Mouse (Mus musculus) CH12.LX (cell line): ENCODE data around the gene Casz1.

Source experiments
- CHD2 ChIP-seq: IDR thresholded peaks from 2 replicates; pipeline ENCODE4 v1.6.1; 2011; ENCODE audit warnings: low read length, improper control_type of control experiment
- CTCF ChIP-seq, 2 experiments: IDR thresholded peaks in 1 of 2; conservative IDR thresholded peaks in 1 of 2; 2 replicates each; pipeline ENCODE4 v1.5.1; 2011 to 2012; ENCODE audit warnings: low read depth in 2 of 2, low read length in 2 of 2, improper control_type of control experiment in 1 of 2, inconsistent platforms in 1 of 2, mild to moderate bottlenecking in 1 of 2, moderate library complexity in 1 of 2
- EP300 ChIP-seq: IDR thresholded peaks from 2 replicates; pipeline ENCODE4 v1.6.1; 2011; ENCODE audit warnings: low read length, improper control_type of control experiment
- GABPA ChIP-seq: IDR thresholded peaks from 2 replicates; pipeline ENCODE4 v1.6.1; 2012; ENCODE audit warnings: low read depth, low read length, improper control_type of control experiment, inconsistent platforms; ENCODE audit not compliant: insufficient replicate concordance
- POLR2A ChIP-seq: IDR thresholded peaks from 2 replicates; pipeline ENCODE4 v1.6.1; 2011; ENCODE audit warnings: low read depth, mild to moderate bottlenecking, improper control_type of control experiment, low read length
- USF1 ChIP-seq: IDR thresholded peaks from 2 replicates; pipeline ENCODE4 v1.6.1; 2014; ENCODE audit warnings: low read depth, mild to moderate bottlenecking, inconsistent platforms, low read length, improper control_type of control experiment
- USF2 ChIP-seq: conservative IDR thresholded peaks from 2 replicates; pipeline ENCODE4 v1.6.1; 2011; ENCODE audit warnings: low read depth, low read length, improper control_type of control experiment

DNA sequence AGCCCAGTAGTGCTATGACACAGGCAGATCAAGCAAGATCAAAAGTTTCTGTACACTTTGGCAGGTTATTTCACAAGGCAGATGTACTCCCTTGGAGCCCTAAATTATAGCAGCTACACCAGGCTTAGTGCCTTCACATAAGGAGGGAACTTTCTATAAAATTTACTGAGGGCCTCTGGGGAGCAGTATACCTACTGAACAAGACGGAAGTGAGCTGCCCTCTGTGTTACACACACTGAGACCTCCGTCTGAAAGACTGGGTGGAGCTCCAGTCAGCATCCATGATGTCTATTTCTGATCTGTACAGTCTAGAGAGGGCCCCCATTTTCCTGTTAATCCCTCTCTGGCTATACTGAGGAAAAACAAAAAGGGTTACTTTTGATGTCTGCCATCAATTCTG, 185.8 kb downstream of the Casz1 start:
- TF ChIP-seq CTCF (conservative IDR thresholded peaks at IDR 0.05 in 1 of 2, IDR thresholded peaks at IDR 0.05 in 1 of 2; ENCODE audit: low read depth in 2 of 2, low read length in 2 of 2) (no peak), EP300 (no peak), GABPA (no peak), POLR2A (no peak), USF1 (no peak), USF2 (no peak), CHD2 (no peak)
